In the genomic region with DNA sequence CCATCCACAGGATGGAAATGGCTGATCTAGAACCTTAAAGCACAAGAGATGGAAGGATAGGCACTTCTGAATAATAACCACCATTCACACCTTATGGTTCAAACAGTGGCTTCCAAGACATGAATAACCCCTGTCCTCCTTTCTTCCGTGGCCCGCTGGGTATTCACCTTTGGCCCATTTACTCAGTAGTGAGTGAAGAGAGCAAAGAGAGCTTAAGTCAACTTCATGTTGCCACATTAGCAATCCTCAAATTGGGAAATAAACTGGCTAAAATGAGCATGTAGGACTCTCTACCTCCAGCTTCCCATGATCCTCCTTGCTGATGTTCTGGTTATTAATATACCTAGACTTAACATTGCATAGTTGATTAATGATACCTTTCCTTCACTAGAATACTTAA, we compare ENCODE assay signal across 28 mouse cellular contexts.
DNase-seq lines count a peak whose midpoint lies in the region; ATAC-seq and TF ChIP-seq lines count a peak whose summit lies in the region.
"Had no signal": no experiment of that assay in that cellular context is flagged by ENCODE, and none has a peak within 500 bp of the region (broad histone marks: within the 10 kb centered on the region; RNA-seq: fewer than 3 reads in every experiment).

No protein-coding gene starts in this region.

- H3K27me3 ChIP-seq in heart, adult 2 months (ENCODE audit: control insufficient read depth, insufficient read depth, low read length): no peaks in the 10 kb centered on the region
- H3K27me3 ChIP-seq in heart, embryonic 12.5 days (replicated peaks): no peaks in the 10 kb centered on the region
- H3K27me3 ChIP-seq in kidney, embryonic 14.5 days (ENCODE audit: control insufficient read depth, insufficient read depth, low read length): no peaks in the 10 kb centered on the region
- H3K27me3 ChIP-seq: hindbrain, embryonic 15.5 days; limb, embryonic 15.5 days; midbrain, embryonic 15.5 days; neural tube, embryonic 15.5 days had no signal

- whole genome bisulfite sequencing in heart, adult 2 months: 85% methylated on average over 2 of the region's 2 CpGs
- 83% methylated on average over 2 of the region's 2 CpGs for WGBS in heart, embryonic 12.5 days
- WGBS in kidney, embryonic 14.5 days: 92% methylated on average over 2 of the region's 2 CpGs

- TF ChIP-seq POLR2A in heart, adult 2 months (IDR thresholded peaks at IDR 0.05; ENCODE audit: insufficient read depth, low read depth, low read length): no peak

- no peak overlapping the region for H3K4me2 ChIP-seq in heart, embryonic 12.5 days
- H3K4me2 ChIP-seq in kidney, embryonic 14.5 days (replicated peaks; ENCODE audit: low read depth, low read length): no peak overlapping the region
- H3K4me2 ChIP-seq: hindbrain, embryonic 15.5 days; limb, embryonic 15.5 days; midbrain, embryonic 15.5 days; neural tube, embryonic 15.5 days had no signal

- no peak overlapping the region for H3K4me3 ChIP-seq in heart, adult 2 months
- H3K4me3 ChIP-seq in heart, embryonic 12.5 days: no peak overlapping the region
- no peak overlapping the region for H3K4me3 ChIP-seq in kidney, embryonic 14.5 days (ENCODE audit: low read length)
- H3K4me3 ChIP-seq: hindbrain, embryonic 10.5 days; hindbrain, embryonic 15.5 days; limb, embryonic 10.5 days; limb, embryonic 15.5 days; midbrain, embryonic 10.5 days; midbrain, embryonic 15.5 days; neural tube, embryonic 15.5 days had no signal

- H3K27ac ChIP-seq in heart, adult 2 months: peak overlapping the region; percentile 97
- H3K27ac ChIP-seq in heart, embryonic 12.5 days (ENCODE audit: poor library complexity, severe bottlenecking): no peak overlapping the region
- no peak overlapping the region for H3K27ac ChIP-seq in kidney, embryonic 14.5 days (ENCODE audit: low read depth, low read length)
- H3K27ac ChIP-seq: hindbrain, embryonic 10.5 days; hindbrain, embryonic 15.5 days; kidney, postnatal 0 days; limb, embryonic 10.5 days; limb, embryonic 15.5 days; midbrain, embryonic 10.5 days; midbrain, embryonic 15.5 days; neural tube, embryonic 15.5 days had no signal

- H3K9ac ChIP-seq in heart, adult 2 months (ENCODE audit: low read depth, low read length): no peak overlapping the region
- H3K9ac ChIP-seq in heart, embryonic 12.5 days: no peak overlapping the region
- no peak overlapping the region for H3K9ac ChIP-seq in kidney, embryonic 14.5 days (ENCODE audit: low read depth, low read length)
- H3K9ac ChIP-seq: hindbrain, embryonic 15.5 days; limb, embryonic 15.5 days; midbrain, embryonic 15.5 days; neural tube, embryonic 15.5 days had no signal

- peaks cover 21% of the 10 kb centered on the region for H3K4me1 ChIP-seq in heart, adult 2 months (ENCODE audit: control insufficient read depth, insufficient read depth, low read length)
- H3K4me1 ChIP-seq in heart, embryonic 12.5 days (replicated peaks): no peaks in the 10 kb centered on the region
- H3K4me1 ChIP-seq in kidney, embryonic 14.5 days (ENCODE audit: control insufficient read depth, insufficient read depth, low read length): no peaks in the 10 kb centered on the region
- H3K4me1 ChIP-seq: hindbrain, embryonic 10.5 days; hindbrain, embryonic 15.5 days; limb, embryonic 10.5 days; limb, embryonic 15.5 days; midbrain, embryonic 10.5 days; midbrain, embryonic 15.5 days had no signal

- no peak for TF ChIP-seq CTCF in heart, adult 2 months (IDR thresholded peaks at IDR 0.05)

- peaks cover 16% of the 10 kb centered on the region for H3K36me3 ChIP-seq in heart, adult 2 months (ENCODE audit: control insufficient read depth, insufficient read depth, low read length)
- no peaks in the 10 kb centered on the region for H3K36me3 ChIP-seq in heart, embryonic 12.5 days
- no peaks in the 10 kb centered on the region for H3K36me3 ChIP-seq in kidney, embryonic 14.5 days (ENCODE audit: control insufficient read depth, insufficient read depth, low read length)
- H3K36me3 ChIP-seq: hindbrain, embryonic 10.5 days; hindbrain, embryonic 15.5 days; limb, embryonic 10.5 days; limb, embryonic 15.5 days; midbrain, embryonic 10.5 days; midbrain, embryonic 15.5 days; neural tube, embryonic 15.5 days had no signal

- no peak for DNase-seq in heart, adult 2 months
- peak; percentile 46 for DNase-seq in kidney, postnatal 14 days
- DNase-seq in lung, postnatal 25 days (ENCODE audit: low spot score): peak; percentile 31
- DNase-seq in lung, postnatal 14 days: no peak
- DNase-seq in layer of hippocampus, postnatal 36 days: no peak
- DNase-seq: B cell, adult 2 months; cerebellum, adult 11 months; cerebellum, adult 9-10 months; cerebellum, postnatal 36 days; gastrocnemius, postnatal 36 days; heart, postnatal 14 days; lung, postnatal 10 days; retina, postnatal 1 day; right cerebral cortex, postnatal 14 days; thymus, postnatal 4 days had no signal

- ATAC-seq in heart, embryonic 12.5 days (ENCODE audit: insufficient number of reproducible peaks, low FRiP score): no peak
- ATAC-seq in kidney, embryonic 14.5 days (ENCODE audit: low FRiP score, low TSS enrichment): no peak
- ATAC-seq: activated CD4-positive, CD25-positive, alpha-beta regulatory T cell, adult 4 months; forebrain, embryonic 14.5 days; inflammation-experienced regulatory T-cells, adult 6 months; midbrain, embryonic 15.5 days had no signal

- H3K79me2 ChIP-seq in heart, adult 2 months (replicated peaks; ENCODE audit: control insufficient read depth, insufficient read depth, low read length): no peaks in the 10 kb centered on the region

- no peaks in the 10 kb centered on the region for H3K9me3 ChIP-seq in heart, embryonic 12.5 days (replicated peaks)
- H3K9me3 ChIP-seq in kidney, embryonic 14.5 days (ENCODE audit: control insufficient read depth, low read length): no peaks in the 10 kb centered on the region
- H3K9me3 ChIP-seq: hindbrain, embryonic 15.5 days; limb, embryonic 10.5 days; limb, embryonic 15.5 days; midbrain, embryonic 10.5 days; midbrain, embryonic 15.5 days; neural tube, embryonic 15.5 days had no signal

- intact Hi-C loops in heart, adult 2 months (cut with DNase I): loop anchor here (2.0 kb wide), 1 partner anchor 58 kb away; no protein-coding TSS in a partner anchor

- no peak for TF ChIP-seq EP300 in heart, adult 2 months (IDR thresholded peaks at IDR 0.05; ENCODE audit: insufficient read depth, low read depth, low read length)

Comparison
In these comparisons a context has a peak if more than half of its experiments do, and no peak if none do; other contexts are left out.
1. DNase-seq: peak in kidney, postnatal 14 days (single experiment) and lung, postnatal 25 days (single experiment); none in heart, adult 2 months (0 of 2), lung, postnatal 14 days (single experiment) and layer of hippocampus, postnatal 36 days (0 of 2).